Mouse (Mus musculus): ENCODE measurements around the gene Gm10139. TPM values are rescaled to one million over a fixed set of nuclear protein-coding genes. Genes with fewer than 3 reads are reported as not detected.
"Not testable (repeated sequence)": the region's sequence is repeated elsewhere in the genome, so short reads cannot be mapped to it uniquely, and the experiment has no call there.

The Gm10139 gene
- total RNA-seq (2015; ENCODE audit: low replicate concordance) (not detected in 2 replicates), total RNA-seq (2017; ENCODE audit: low replicate concordance) (not detected in 2 replicates)

GRCm38 (mm10) chr13:65512378-65512777 lies at the start of gene Gm10139:
Gene Gm10139 (plus strand): TSS chr13:65512678.
- ATAC-seq (replicated peaks; ENCODE audit: low FRiP score, poor library complexity, severe bottlenecking), result not testable (repeated sequence)

- not testable (repeated sequence) for ATAC-seq (replicated peaks; ENCODE audit: low FRiP score, poor library complexity, severe bottlenecking)
Measured at GRCm38 (mm10) chr13:65557636-65558035, 45.2 kb downstream of the Gm10139 start.

Other genes with a start within 250 kb of the Gm10139 start
- gene Zfp369, start 233.9 kb upstream of the Gm10139 start, total RNA-seq (2015; ENCODE audit: low replicate concordance), result 11.5 and 23.9 TPM in 2 replicates
- 7.4 and 15.5 TPM in 2 replicates for gene Zfp369, start 233.9 kb upstream of the Gm10139 start, total RNA-seq (2017; ENCODE audit: low replicate concordance)

Measured in erythroid progenitor cell, adult 5-6 weeks (primary cell).